Mouse (Mus musculus): ENCODE measurements around the gene Klf6. TPM values are rescaled to one million over a fixed set of nuclear protein-coding genes. Genes with fewer than 3 reads are reported as not detected.

The Klf6 gene
- polyA plus RNA-seq (2017; shearing (Covaris generic)): 100 to 1,000 TPM; 111 to 134 TPM

GRCm38 (mm10) chr13:5861157-5862002, at the start of gene Klf6:
Gene Klf6 (plus strand): TSS chr13:5861482.
- ATAC-seq: peak; percentile 79

- ATAC-seq: no peak
These were observed 47.8 kb upstream of the Klf6 start for GRCm38 (mm10) chr13:5813433-5813832.

GRCm38 (mm10) chr13:5817250-5817649, 44.0 kb upstream of the Klf6 start:
- no peak for ATAC-seq

- ATAC-seq: no peak
These were observed 42.1 kb upstream of the Klf6 start for GRCm38 (mm10) chr13:5819173-5819572.

- no peak for ATAC-seq
These were observed 38.7 kb upstream of the Klf6 start for GRCm38 (mm10) chr13:5822586-5822985.

- no peak for ATAC-seq
These were observed 38.1 kb upstream of the Klf6 start for GRCm38 (mm10) chr13:5823150-5823549.

- ATAC-seq: no peak
These were observed 37.0 kb upstream of the Klf6 start for GRCm38 (mm10) chr13:5824189-5824815.

GRCm38 (mm10) chr13:5826170-5826827, 35.0 kb upstream of the Klf6 start:
- ATAC-seq: no peak

- ATAC-seq: no peak
These were observed 29.3 kb upstream of the Klf6 start for GRCm38 (mm10) chr13:5831976-5832375.

GRCm38 (mm10) chr13:5837174-5837777, 24.0 kb upstream of the Klf6 start:
- no peak for ATAC-seq

- no peak for ATAC-seq
These were observed 19.9 kb upstream of the Klf6 start for GRCm38 (mm10) chr13:5841418-5841817.

GRCm38 (mm10) chr13:5842911-5843310, 18.4 kb upstream of the Klf6 start:
- no peak for ATAC-seq

- ATAC-seq: no peak
These were observed 17.5 kb upstream of the Klf6 start for GRCm38 (mm10) chr13:5843829-5844228.

GRCm38 (mm10) chr13:5844338-5844737, 16.9 kb upstream of the Klf6 start:
- ATAC-seq: no peak

- ATAC-seq: peak; percentile 45
These were observed 16.1 kb upstream of the Klf6 start for GRCm38 (mm10) chr13:5845161-5845590.

- ATAC-seq: peak; percentile 90
These were observed 15.7 kb upstream of the Klf6 start for GRCm38 (mm10) chr13:5845605-5846004.

- peak; percentile 8 for ATAC-seq
These were observed 14.4 kb upstream of the Klf6 start for GRCm38 (mm10) chr13:5846860-5847259.

GRCm38 (mm10) chr13:5847736-5848135, 13.5 kb upstream of the Klf6 start:
- ATAC-seq: no peak

- peak; percentile 23 for ATAC-seq
These were observed 578 bp upstream of the Klf6 start for GRCm38 (mm10) chr13:5860651-5861156.

- ATAC-seq: peak; percentile 19
These were observed 832 bp downstream of the Klf6 start for GRCm38 (mm10) chr13:5862003-5862625.

- no peak for ATAC-seq
These were observed 1.5 kb downstream of the Klf6 start for GRCm38 (mm10) chr13:5862626-5863407.

All from activated CD4-positive, CD25-positive, alpha-beta regulatory T cell, adult 4 months (primary cell).